Mouse (Mus musculus) MEL (cell line): Measurements from ENCODE around the gene Nyap2. TPM values are rescaled to one million over a fixed set of nuclear protein-coding genes. Genes with fewer than 3 reads are reported as not detected.

Experiments
- DNase-seq: peaks from one replicate; pipeline ENCODE4 v3.0.0; 2011; ENCODE audit warnings: low read depth, low spot score
- H3K27ac ChIP-seq: 2 replicates; pipeline ENCODE4 v1.5.1; 2012; ENCODE audit warnings: low read depth, mild to moderate bottlenecking, control low read depth, low read length, moderate library complexity; ENCODE audit not compliant: control insufficient read depth
- H3K27me3 ChIP-seq, 2 experiments: fragments of 150-350 bp in 1 of 2; sonication (generic) in 1 of 2; 2 replicates each; pipeline ENCODE4 v1.6.1; 2012; ENCODE audit warnings: low read length in 2 of 2, mild to moderate bottlenecking in 2 of 2, improper control_type of control experiment in 1 of 2, moderate library complexity in 1 of 2; ENCODE audit not compliant: insufficient read depth in 2 of 2, control insufficient read depth in 1 of 2
- H3K36me3 ChIP-seq, 2 experiments: 2 replicates each; pipeline ENCODE4 v1.6.1; 2012 to 2014; ENCODE audit warnings: low read length in 2 of 2, improper control_type of control experiment in 1 of 2, inconsistent platforms in 1 of 2, mild to moderate bottlenecking in 1 of 2; ENCODE audit not compliant: insufficient read depth in 2 of 2, control insufficient read depth in 1 of 2
- H3K4me1 ChIP-seq, 2 experiments: fragments of 150-350 bp in 1 of 2; sonication (generic) in 1 of 2; 2 replicates each; pipeline ENCODE4 v1.6.1; 2012; ENCODE audit warnings: low read length in 2 of 2, improper control_type of control experiment in 1 of 2, mild to moderate bottlenecking in 1 of 2; ENCODE audit not compliant: insufficient read depth in 2 of 2, control insufficient read depth in 1 of 2
- H3K4me3 ChIP-seq, 2 experiments: fragments of 150-350 bp in 1 of 2; sonication (generic) in 1 of 2; 2 replicates each; pipeline ENCODE4 v1.5.1; 2012; ENCODE audit warnings: low read depth in 2 of 2, low read length in 2 of 2, mild to moderate bottlenecking in 2 of 2, moderate library complexity in 2 of 2, control low read depth in 1 of 2, improper control_type of control experiment in 1 of 2; ENCODE audit not compliant: control insufficient read depth in 1 of 2, insufficient read depth in 1 of 2
- H3K79me2 ChIP-seq: 2 replicates; pipeline ENCODE4 v1.6.1; 2012; ENCODE audit warnings: mild to moderate bottlenecking, low read length, moderate library complexity; ENCODE audit not compliant: control insufficient read depth, poor library complexity, insufficient read depth
- H3K9ac ChIP-seq: 2 replicates; pipeline ENCODE4 v1.6.1; 2012; ENCODE audit warnings: low read depth, mild to moderate bottlenecking, control low read depth, low read length, moderate library complexity; ENCODE audit not compliant: control insufficient read depth, poor library complexity, severe bottlenecking
- H3K9me3 ChIP-seq: fragments of 150-350 bp; sonication (generic); replicated peaks from 2 replicates; pipeline ENCODE4 v1.6.1; 2012; ENCODE audit warnings: mild to moderate bottlenecking, low read length, improper control_type of control experiment, moderate library complexity; ENCODE audit not compliant: insufficient read depth
- CHD1 ChIP-seq: IDR thresholded peaks from 2 replicates; pipeline ENCODE4 v1.6.1; 2012; ENCODE audit warnings: low read depth, mild to moderate bottlenecking, inconsistent platforms, low read length, improper control_type of control experiment
- CHD2 ChIP-seq: IDR thresholded peaks from 2 replicates; pipeline ENCODE4 v1.6.1; 2011; ENCODE audit warnings: low read length, improper control_type of control experiment
- CTCF ChIP-seq, 3 experiments: IDR thresholded peaks in 2 of 3; conservative IDR thresholded peaks in 1 of 3; 2 replicates each; pipeline ENCODE4 v1.5.1; 2011 to 2012; ENCODE audit warnings: low read length in 3 of 3, low read depth in 2 of 3, mild to moderate bottlenecking in 2 of 3, improper control_type of control experiment in 1 of 3, inconsistent platforms in 1 of 3, mixed read lengths in 1 of 3, moderate library complexity in 1 of 3; ENCODE audit not compliant: control insufficient read depth in 1 of 3, insufficient read depth in 1 of 3, poor library complexity in 1 of 3, severe bottlenecking in 1 of 3
- E2F4 ChIP-seq: IDR thresholded peaks from 2 replicates; pipeline ENCODE4 v1.6.1; 2011; ENCODE audit warnings: low read depth, low read length, improper control_type of control experiment, borderline replicate concordance
- EP300 ChIP-seq, 2 experiments: IDR thresholded peaks; 2 replicates each; pipeline ENCODE4 v1.6.1; 2011; ENCODE audit warnings: improper control_type of control experiment in 2 of 2, low read length in 2 of 2, low read depth in 1 of 2, mild to moderate bottlenecking in 1 of 2
- ETS1 ChIP-seq: IDR thresholded peaks from 2 replicates; pipeline ENCODE4 v1.6.1; 2012; ENCODE audit warnings: low read depth, mild to moderate bottlenecking, inconsistent platforms, low read length, improper control_type of control experiment, moderate library complexity
- GABPA ChIP-seq: IDR thresholded peaks from 2 replicates; pipeline ENCODE4 v1.6.1; 2012; ENCODE audit warnings: low read depth, mild to moderate bottlenecking, inconsistent platforms, low read length, improper control_type of control experiment, moderate library complexity
- HCFC1 ChIP-seq: IDR thresholded peaks from 2 replicates; pipeline ENCODE4 v1.6.1; 2012; ENCODE audit warnings: low read depth, mild to moderate bottlenecking, inconsistent platforms, low read length, improper control_type of control experiment, moderate library complexity
- JUND ChIP-seq: IDR thresholded peaks from 2 replicates; pipeline ENCODE4 v1.6.1; 2011; ENCODE audit warnings: low read depth, mild to moderate bottlenecking, improper control_type of control experiment, low read length
- MAFK ChIP-seq: IDR thresholded peaks from 2 replicates; pipeline ENCODE4 v1.6.1; 2011; ENCODE audit warnings: low read depth, mild to moderate bottlenecking, low read length, improper control_type of control experiment, borderline replicate concordance
- MAZ ChIP-seq: IDR thresholded peaks from 2 replicates; pipeline ENCODE4 v1.6.1; 2012; ENCODE audit warnings: low read depth, mild to moderate bottlenecking, inconsistent platforms, low read length, improper control_type of control experiment
- MYB ChIP-seq: IDR thresholded peaks from 2 replicates; pipeline ENCODE4 v1.6.1; 2011; ENCODE audit warnings: mild to moderate bottlenecking, low read depth, low read length, improper control_type of control experiment
- MYC ChIP-seq: IDR thresholded peaks from 2 replicates; pipeline ENCODE4 v1.6.1; 2011; ENCODE audit warnings: low read depth, mild to moderate bottlenecking, low read length, improper control_type of control experiment, moderate library complexity
- NELFE ChIP-seq: IDR thresholded peaks from 2 replicates; pipeline ENCODE4 v1.6.1; 2011; ENCODE audit warnings: low read depth, low read length, improper control_type of control experiment
- SIN3A ChIP-seq: IDR thresholded peaks from 2 replicates; pipeline ENCODE4 v1.6.1; 2012; ENCODE audit warnings: low read length, improper control_type of control experiment, inconsistent platforms
- TAL1 ChIP-seq: IDR thresholded peaks from 2 replicates; pipeline ENCODE4 v1.6.1; 2012; ENCODE audit warnings: mild to moderate bottlenecking, inconsistent platforms, low read length, moderate library complexity, mixed read lengths
- TBP ChIP-seq: IDR thresholded peaks from 2 replicates; pipeline ENCODE4 v1.8.0; 2011; ENCODE audit warnings: low read depth, low read length, improper control_type of control experiment
- TCF12 ChIP-seq: IDR thresholded peaks from 2 replicates; pipeline ENCODE4 v1.6.1; 2014; ENCODE audit warnings: low read depth, mild to moderate bottlenecking, inconsistent platforms, low read length, improper control_type of control experiment, moderate library complexity
- UBTF ChIP-seq: IDR thresholded peaks from 2 replicates; pipeline ENCODE4 v1.6.1; 2012; ENCODE audit warnings: low read depth, mild to moderate bottlenecking, inconsistent platforms, low read length, improper control_type of control experiment, moderate library complexity, borderline replicate concordance; ENCODE audit not compliant: insufficient read depth
- USF2 ChIP-seq, 2 experiments: IDR thresholded peaks; 2 replicates each; pipeline ENCODE4 v1.6.1; 2011 to 2012; ENCODE audit warnings: improper control_type of control experiment in 2 of 2, low read length in 2 of 2, borderline replicate concordance in 1 of 2, inconsistent platforms in 1 of 2, low read depth in 1 of 2, mild to moderate bottlenecking in 1 of 2; ENCODE audit not compliant: insufficient read depth in 1 of 2
- ZNF384 ChIP-seq: IDR thresholded peaks from 2 replicates; pipeline ENCODE4 v1.6.1; 2012; ENCODE audit warnings: low read depth, mild to moderate bottlenecking, inconsistent platforms, low read length, improper control_type of control experiment
- polyA plus RNA-seq, 2 experiments: library from polyadenylated mRNA; stranded (reverse) in 1 of 2; unstranded in 1 of 2; fragments of >175 nt in 1 of 2; fragments of >200 nt in 1 of 2; gene quantifications; 2 replicates each; pipeline versions ENCODE4 v1.2.1 to v1.2.4; 2012; ENCODE audit warnings: low replicate concordance in 2 of 2, low read depth in 1 of 2; ENCODE audit not compliant: insufficient read length in 2 of 2, insufficient read depth in 1 of 2, missing spikeins in 1 of 2
- total RNA-seq: library from RNA; depleted of rRNA; stranded (reverse); fragments of 300-350 nt; gene quantifications from 2 replicates; pipeline ENCODE4 v1.2.3, GENCODE M21; 2012

Nyap2 gene
- total and polyA plus RNA-seq, 3 experiments = not detected

GRCm38 (mm10) chr1:81077665-81078314, 1.0 kb downstream of the Nyap2 start:
- TF ChIP-seq MAFK (no peak), HCFC1 (no peak), MYB (no peak), EP300 (IDR thresholded peaks at IDR 0.05; ENCODE audit: low read depth in 1 of 2, low read length in 2 of 2) (no peak), JUND (no peak), CHD1 (no peak), TBP (no peak), GABPA (no peak), USF2 (IDR thresholded peaks at IDR 0.05; ENCODE audit: borderline replicate concordance in 1 of 2, insufficient read depth in 1 of 2, low read depth in 1 of 2, low read length in 2 of 2) (no peak), MYC (no peak), UBTF (no peak), E2F4 (no peak), TAL1 (no peak), CHD2 (no peak), ETS1 (no peak), NELFE (no peak), ZNF384 (no peak)
- H3K9me3 ChIP-seq = no peaks in the 10 kb centered on the region
- no peak overlapping the region for H3K27ac ChIP-seq
- no peak for DNase-seq
- no peaks in the 10 kb centered on the region for H3K27me3 ChIP-seq
- no peaks in the 10 kb centered on the region for H3K36me3 ChIP-seq
- H3K4me1 ChIP-seq = no peaks in the 10 kb centered on the region
- no peaks in the 10 kb centered on the region for H3K79me2 ChIP-seq
- no peak overlapping the region for H3K9ac ChIP-seq
- no peak overlapping the region for H3K4me3 ChIP-seq

- DNase-seq = no peak
These were observed 10.7 kb downstream of the Nyap2 start for GRCm38 (mm10) chr1:81087485-81087884.

More at GRCm38 (mm10) chr1:81087485-81087884, 10.7 kb downstream of the Nyap2 start:
- H3K4me1 ChIP-seq = no peaks in the 10 kb centered on the region
- no peaks in the 10 kb centered on the region for H3K27me3 ChIP-seq
- no peak overlapping the region for H3K4me3 ChIP-seq
- TF ChIP-seq TCF12 = no peak
- no peak for TF ChIP-seq SIN3A
- no peak for TF ChIP-seq GABPA
- TF ChIP-seq MAZ = no peak
- no peak for TF ChIP-seq CTCF (IDR thresholded peaks at IDR 0.05 in 2 of 3, conservative IDR thresholded peaks at IDR 0.05 in 1 of 3; ENCODE audit: control insufficient read depth in 1 of 3, insufficient read depth in 1 of 3, low read depth in 2 of 3, low read length in 3 of 3, poor library complexity in 1 of 3, severe bottlenecking in 1 of 3)
- no peaks in the 10 kb centered on the region for H3K79me2 ChIP-seq
- no peak overlapping the region for H3K27ac ChIP-seq
- no peaks in the 10 kb centered on the region for H3K9me3 ChIP-seq
- no peaks in the 10 kb centered on the region for H3K36me3 ChIP-seq
- no peak overlapping the region for H3K9ac ChIP-seq
